ENCODE assay signal across 19 mouse cellular contexts in genomic region chr15:86191933-86192332, GRCm38 (mm10). TPM values are rescaled to one million over a fixed set of nuclear protein-coding genes. Genes with fewer than 3 reads are reported as not detected.
DNase-seq lines count a peak whose midpoint lies in the region; ATAC-seq and TF ChIP-seq lines count a peak whose summit lies in the region.
"Had no signal": no experiment of that assay in that cellular context is flagged by ENCODE, and none has a peak within 500 bp of the region (broad histone marks: within the 10 kb centered on the region; RNA-seq: fewer than 3 reads in every experiment).

No protein-coding gene starts in this region.

- no peaks in the 10 kb centered on the region for H3K9me3 ChIP-seq in lung, embryonic 14.5 days (ENCODE audit: low read depth, low read length)
- H3K9me3 ChIP-seq: embryonic facial prominence, embryonic 12.5 days; forebrain, embryonic 15.5 days; heart, embryonic 10.5 days; hindbrain, embryonic 13.5 days had no signal

- H3K27ac ChIP-seq in lung, embryonic 14.5 days (ENCODE audit: low read depth) = no peak overlapping the region
- H3K27ac ChIP-seq in spleen, adult 2 months (ENCODE audit: insufficient read depth, low read length) = peak overlapping the region; percentile 21; the same call in 1 of the 2 replicates
- H3K27ac ChIP-seq in brown adipose tissue, adult 24 weeks (replicated peaks; ENCODE audit: low read depth, low read length) = peak overlapping the region; percentile 27; the same call in 1 of the 2 replicates
- H3K27ac ChIP-seq: embryonic facial prominence, embryonic 12.5 days; forebrain, embryonic 15.5 days; heart, embryonic 10.5 days; hindbrain, embryonic 13.5 days had no signal

- H3K4me1 ChIP-seq in lung, embryonic 14.5 days (ENCODE audit: insufficient read depth) = peaks cover 6% of the 10 kb centered on the region; the same call in 1 of the 2 replicates
- peaks cover 17% of the 10 kb centered on the region; the same call in 1 of the 2 replicates for H3K4me1 ChIP-seq in spleen, adult 2 months (ENCODE audit: control insufficient read depth, insufficient read depth, insufficient read length)
- H3K4me1 ChIP-seq in brown adipose tissue, adult 24 weeks (ENCODE audit: control insufficient read depth, insufficient read depth, insufficient read length, low read length) = peaks cover 16% of the 10 kb centered on the region

- ATAC-seq in lung, embryonic 14.5 days (ENCODE audit: insufficient read depth) = 0 out of 2 replicates have a peak, but pooled peaks have one; percentile 15
- ATAC-seq: forebrain, embryonic 15.5 days had no signal

- no peaks in the 10 kb centered on the region for H3K27me3 ChIP-seq in lung, embryonic 14.5 days (ENCODE audit: insufficient read depth, low read length)
- no peaks in the 10 kb centered on the region for H3K27me3 ChIP-seq in spleen, adult 2 months (ENCODE audit: control insufficient read depth, insufficient read depth, low read length)
- H3K27me3 ChIP-seq: embryonic facial prominence, embryonic 12.5 days; forebrain, embryonic 15.5 days; hindbrain, embryonic 13.5 days had no signal

- no peak for DNase-seq in lung, embryonic 14.5 days
- no peak for DNase-seq in lung, postnatal 36 days
- no peak for DNase-seq in spleen, adult 2 months (ENCODE audit: low read depth in 1 of 2, low spot score in 2 of 2)
- no peak for DNase-seq in spleen, postnatal 4 days (ENCODE audit: low spot score in 2 of 2)
- no peak for DNase-seq in frontal cortex, postnatal 14 days (ENCODE audit: low spot score in 2 of 2)
- no peak for DNase-seq in layer of hippocampus, postnatal 36 days
- DNase-seq: adrenal gland, adult 2 months; adrenal gland, postnatal 25 days; cerebellum, adult 11 months; cerebellum, adult 9-10 months; cerebellum, postnatal 25 days; gastrocnemius, postnatal 10 days; heart, postnatal 10 days; heart, postnatal 4 days had no signal

- H3K36me3 ChIP-seq in lung, embryonic 14.5 days (ENCODE audit: insufficient read depth) = no peaks in the 10 kb centered on the region
- no peaks in the 10 kb centered on the region for H3K36me3 ChIP-seq in spleen, adult 2 months (ENCODE audit: control insufficient read depth, insufficient read depth, low read length)
- H3K36me3 ChIP-seq: embryonic facial prominence, embryonic 12.5 days; forebrain, embryonic 15.5 days; heart, embryonic 10.5 days; hindbrain, embryonic 13.5 days had no signal

- no peak for TF ChIP-seq POLR2A in spleen, adult 2 months (IDR thresholded peaks at IDR 0.05; ENCODE audit: low read depth, low read length)

- no peak overlapping the region for H3K4me3 ChIP-seq in lung, embryonic 14.5 days (ENCODE audit: low read depth, low read length)
- H3K4me3 ChIP-seq in spleen, adult 2 months (ENCODE audit: extremely low read depth, insufficient read depth, insufficient read length) = no peak overlapping the region
- H3K4me3 ChIP-seq in brown adipose tissue, adult 24 weeks (ENCODE audit: insufficient read depth, low read depth, low read length) = no peak overlapping the region
- H3K4me3 ChIP-seq: embryonic facial prominence, embryonic 12.5 days; forebrain, embryonic 15.5 days; heart, embryonic 10.5 days; hindbrain, embryonic 13.5 days had no signal

- H3K9ac ChIP-seq in lung, embryonic 14.5 days = no peak overlapping the region
- H3K9ac ChIP-seq: embryonic facial prominence, embryonic 12.5 days; forebrain, embryonic 15.5 days; hindbrain, embryonic 13.5 days had no signal

- 44% methylated on average over 3 of the region's 3 CpGs for WGBS in lung, embryonic 14.5 days
- WGBS in spleen, adult 2 months = 79% methylated on average over 3 of the region's 3 CpGs

- no peak overlapping the region for H3K4me2 ChIP-seq in lung, embryonic 14.5 days
- H3K4me2 ChIP-seq: embryonic facial prominence, embryonic 12.5 days; forebrain, embryonic 15.5 days; hindbrain, embryonic 13.5 days had no signal

- TF ChIP-seq CTCF in lung, embryonic 14.5 days (IDR thresholded peaks at IDR 0.05; ENCODE audit: low read depth) = no peak
- TF ChIP-seq CTCF in spleen, adult 2 months (IDR thresholded peaks at IDR 0.05; ENCODE audit: extremely low read depth, insufficient read depth, insufficient read length, insufficient replicate concordance) = no peak

RNA-seq across cellular contexts. Expression of gene Cerk, which starts 6.0 kb away (rescaled TPM):
- polyA plus RNA-seq in lung, embryonic 14.5 days (2014; fragmentation: Nextera tagmentation; extraction: Ambion mirVana) = 33.8 and 34.2 TPM in 2 replicates
- 64.4 and 82.8 TPM in 2 replicates for polyA plus RNA-seq in spleen, adult 2 months (2012; rRNA removed)
- 4.5 and 5.0 TPM in 2 replicates for polyA plus RNA-seq in brown adipose tissue, adult 24 weeks (2012; ENCODE audit: insufficient read depth, insufficient read length, missing spikeins)
- 10 to 100 TPM; 44.8 to 46.3 TPM for total RNA-seq in layer of hippocampus, postnatal 36 days (2021)

RNA-seq across cellular contexts. Expression of gene Tbc1d22a, which starts 22.3 kb away (rescaled TPM):
- 8.4 and 10.6 TPM in 2 replicates for polyA plus RNA-seq in lung, embryonic 14.5 days (2014; fragmentation: Nextera tagmentation; extraction: Ambion mirVana)
- 28.1 and 32.3 TPM in 2 replicates for polyA plus RNA-seq in spleen, adult 2 months (2012; rRNA removed)
- 12.5 and 15.2 TPM in 2 replicates for polyA plus RNA-seq in brown adipose tissue, adult 24 weeks (2012; ENCODE audit: insufficient read depth, insufficient read length, missing spikeins)
- total RNA-seq in layer of hippocampus, postnatal 36 days (2021) = 10 to 100 TPM; 35.0 to 35.4 TPM
